Comparison of ENCODE assay signal across 16 mouse cellular contexts in the genomic region with DNA sequence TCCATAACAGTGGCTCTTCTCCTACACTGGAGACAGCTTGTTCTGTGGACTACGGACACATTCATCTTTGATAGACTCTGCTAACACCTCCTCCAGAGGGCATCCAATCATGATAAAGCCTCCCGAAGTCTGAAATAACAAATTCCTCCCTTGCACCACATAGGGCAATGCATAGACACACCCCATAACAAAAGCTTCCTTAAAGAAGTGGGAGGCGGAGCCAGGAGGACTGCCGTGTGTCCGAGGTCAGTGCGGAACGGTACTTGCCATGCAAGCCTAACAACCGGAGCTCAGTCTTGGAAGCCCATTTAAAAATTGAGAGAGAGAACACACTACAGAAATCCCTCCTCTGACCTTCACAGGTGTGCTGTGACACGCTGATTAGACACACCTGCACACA.
"Had no signal": no experiment of that assay in that cellular context is flagged by ENCODE, and none has a peak within 500 bp of the region (broad histone marks: within the 10 kb centered on the region; RNA-seq: fewer than 3 reads in every experiment).

No protein-coding gene starts in this region.

- H3K9me3 ChIP-seq: limb, embryonic 12.5 days; limb, embryonic 15.5 days; midbrain, embryonic 10.5 days; midbrain, embryonic 13.5 days had no signal

- DNase-seq: kidney, adult 2 months; kidney, postnatal 25 days; left cerebral cortex, postnatal 4 days; liver, postnatal 0 days; thymus, adult 2 months; thymus, postnatal 14 days; thymus, postnatal 4 days had no signal

- H3K9ac ChIP-seq: limb, embryonic 12.5 days; limb, embryonic 15.5 days; liver, embryonic 14.5 days; liver, postnatal 0 days; midbrain, embryonic 13.5 days had no signal

- H3K27ac ChIP-seq: kidney, postnatal 0 days; limb, embryonic 12.5 days; limb, embryonic 15.5 days; liver, embryonic 14.5 days; midbrain, embryonic 10.5 days; midbrain, embryonic 13.5 days had no signal

- H3K36me3 ChIP-seq: limb, embryonic 12.5 days; limb, embryonic 15.5 days; midbrain, embryonic 10.5 days; midbrain, embryonic 13.5 days had no signal

- H3K4me1 ChIP-seq: limb, embryonic 12.5 days had no signal

- H3K27me3 ChIP-seq: limb, embryonic 12.5 days; limb, embryonic 15.5 days; megakaryocyte, embryonic 14.5 days; midbrain, embryonic 13.5 days had no signal

- H3K4me2 ChIP-seq: limb, embryonic 12.5 days; limb, embryonic 15.5 days; liver, embryonic 11.5 days; midbrain, embryonic 13.5 days had no signal

- H3K4me3 ChIP-seq: limb, embryonic 12.5 days; limb, embryonic 15.5 days; megakaryocyte, embryonic 14.5 days; midbrain, embryonic 10.5 days; midbrain, embryonic 13.5 days had no signal

- ATAC-seq: intestine, postnatal 0 days; liver, postnatal 0 days; midbrain, embryonic 13.5 days had no signal
